Comparison of ENCODE assay signal across 8 mouse cellular contexts in the genomic region with DNA sequence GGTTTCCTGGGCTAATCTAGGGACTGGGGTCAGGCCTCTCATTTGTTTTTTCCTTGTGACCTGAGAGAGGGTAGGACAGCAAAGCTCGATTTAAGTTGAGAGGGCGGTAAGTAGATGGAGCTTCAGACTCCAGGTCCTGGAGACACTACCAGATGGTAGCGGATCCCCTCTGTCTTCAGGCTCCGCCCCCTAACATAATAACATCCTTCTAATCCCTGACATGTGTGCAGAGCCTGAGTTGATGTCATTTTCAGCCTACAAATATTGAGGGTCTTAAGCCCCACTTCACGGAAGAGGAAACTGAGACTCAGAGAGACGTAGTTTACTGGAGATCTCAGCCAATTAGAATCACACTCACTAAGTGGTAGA. TPM values are rescaled to one million over a fixed set of nuclear protein-coding genes. Genes with fewer than 3 reads are reported as not detected.
DNase-seq lines count a peak whose midpoint lies in the region; ATAC-seq and TF ChIP-seq lines count a peak whose summit lies in the region.

No protein-coding gene starts in this region.

- no peak for TF ChIP-seq CTCF in heart, postnatal 0 days (IDR thresholded peaks at IDR 0.05; ENCODE audit: low read depth)
- no peak for TF ChIP-seq CTCF in bone marrow, adult 2 months (IDR thresholded peaks at IDR 0.05; ENCODE audit: control insufficient read depth, insufficient read depth, low read length)

- peaks cover 23% of the 10 kb centered on the region for H3K36me3 ChIP-seq in heart, postnatal 0 days (replicated peaks; ENCODE audit: control insufficient read depth, insufficient read depth, low read length)
- H3K36me3 ChIP-seq in hindbrain, embryonic 12.5 days: peaks cover 22% of the 10 kb centered on the region
- H3K36me3 ChIP-seq in midbrain, embryonic 12.5 days: peaks cover 21% of the 10 kb centered on the region

- peak overlapping the region; percentile 99 for H3K27ac ChIP-seq in heart, postnatal 0 days (ENCODE audit: low read depth)
- peak overlapping the region; percentile 99 for H3K27ac ChIP-seq in bone marrow, adult 2 months (ENCODE audit: control insufficient read depth, insufficient read depth, low read depth, low read length, poor library complexity)
- peak overlapping the region; percentile 99 for H3K27ac ChIP-seq in hindbrain, embryonic 12.5 days
- H3K27ac ChIP-seq in midbrain, embryonic 12.5 days (replicated peaks): peak overlapping the region; percentile 97

- peak overlapping the region; percentile 93 for H3K4me2 ChIP-seq in heart, postnatal 0 days (ENCODE audit: low read depth, low read length)
- peak overlapping the region; percentile 81 for H3K4me2 ChIP-seq in hindbrain, embryonic 12.5 days (replicated peaks)
- peak overlapping the region; percentile 58 for H3K4me2 ChIP-seq in midbrain, embryonic 12.5 days (replicated peaks)

- no peak for TF ChIP-seq POLR2A in bone marrow, adult 2 months (IDR thresholded peaks at IDR 0.05; ENCODE audit: borderline replicate concordance, control insufficient read depth, low read depth, low read length)

- DNase-seq in heart, postnatal 0 days (ENCODE audit: low spot score): no peak
- DNase-seq in heart, adult 8-10 months (ENCODE audit: low spot score): no peak
- no peak for DNase-seq in left cerebral cortex, adult 9 months (ENCODE audit: low spot score in 2 of 2)
- no peak for DNase-seq in ovary, postnatal 36 days (ENCODE audit: low spot score)
- DNase-seq in cerebellum, adult 9-10 months: no peak

- no peaks in the 10 kb centered on the region for H3K27me3 ChIP-seq in heart, postnatal 0 days (ENCODE audit: control insufficient read depth, insufficient read depth, low read length)
- H3K27me3 ChIP-seq in hindbrain, embryonic 12.5 days: peaks cover 12% of the 10 kb centered on the region
- H3K27me3 ChIP-seq in midbrain, embryonic 12.5 days: peaks cover 20% of the 10 kb centered on the region

- peak overlapping the region; percentile 76 for H3K9ac ChIP-seq in heart, postnatal 0 days (replicated peaks; ENCODE audit: low read depth, low read length)
- peak overlapping the region; percentile 94 for H3K9ac ChIP-seq in hindbrain, embryonic 12.5 days
- H3K9ac ChIP-seq in midbrain, embryonic 12.5 days (replicated peaks): peak overlapping the region; percentile 86

- TF ChIP-seq EP300 in heart, postnatal 0 days (IDR thresholded peaks at IDR 0.05; ENCODE audit: low read depth): no peak

- WGBS in heart, postnatal 0 days: 10% methylated on average over 6 of the region's 6 CpGs
- 31% methylated on average over 6 of the region's 6 CpGs for WGBS in bone marrow, adult 2 months
- 25% methylated on average over 6 of the region's 6 CpGs for WGBS in hindbrain, embryonic 12.5 days
- WGBS in midbrain, embryonic 12.5 days: 16% methylated on average over 6 of the region's 6 CpGs

- peak overlapping the region; percentile 71 for H3K4me3 ChIP-seq in heart, postnatal 0 days (ENCODE audit: low read depth, low read length)
- peak overlapping the region; percentile 61 for H3K4me3 ChIP-seq in bone marrow, adult 2 months (replicated peaks; ENCODE audit: control insufficient read depth, low read depth, low read length)
- peak overlapping the region; percentile 76 for H3K4me3 ChIP-seq in hindbrain, embryonic 12.5 days
- peak overlapping the region; percentile 76 for H3K4me3 ChIP-seq in midbrain, embryonic 12.5 days

- ATAC-seq in heart, postnatal 0 days (ENCODE audit: insufficient read depth, low read depth): peak; percentile 5; the same call in 1 of the 2 replicates
- peak; percentile 26 for ATAC-seq in hindbrain, embryonic 12.5 days (ENCODE audit: low FRiP score)
- ATAC-seq in midbrain, embryonic 12.5 days (ENCODE audit: low FRiP score, low read depth): peak; percentile 24

- H3K9me3 ChIP-seq in heart, postnatal 0 days (replicated peaks; ENCODE audit: control insufficient read depth, low read length): no peaks in the 10 kb centered on the region
- H3K9me3 ChIP-seq in hindbrain, embryonic 12.5 days (replicated peaks): no peaks in the 10 kb centered on the region
- no peaks in the 10 kb centered on the region for H3K9me3 ChIP-seq in midbrain, embryonic 12.5 days

- H3K4me1 ChIP-seq in heart, postnatal 0 days (ENCODE audit: control insufficient read depth, insufficient read depth): peaks cover 33% of the 10 kb centered on the region
- no peaks in the 10 kb centered on the region; the same call in 1 of the 2 replicates for H3K4me1 ChIP-seq in bone marrow, adult 2 months (ENCODE audit: control insufficient read depth, insufficient read depth, low read length)
- H3K4me1 ChIP-seq in hindbrain, embryonic 12.5 days: peaks cover 43% of the 10 kb centered on the region
- H3K4me1 ChIP-seq in midbrain, embryonic 12.5 days: peaks cover 45% of the 10 kb centered on the region

RNA-seq across cellular contexts. Expression of gene Trp53inp2, which starts 1.5 kb away (rescaled TPM):
- 348 and 401 TPM in 2 replicates for total RNA-seq in heart, postnatal 0 days (2014; rRNA removed; ENCODE audit: low replicate concordance)
- polyA plus RNA-seq in heart, postnatal 0 days (2015; fragmentation: Nextera tagmentation; extraction: Ambion mirVana): 197 and 202 TPM in 2 replicates
- total RNA-seq in heart, adult 8-10 months (2022): 100 to 1,000 TPM; 452 to 522 (median 499) TPM
- polyA plus RNA-seq in bone marrow, adult 2 months (2011; ENCODE audit: insufficient read depth, insufficient read length, low replicate concordance, missing spikeins): 15.1 and 17.4 TPM in 2 replicates
- 120 and 139 TPM in 2 replicates for polyA plus RNA-seq in hindbrain, embryonic 12.5 days (2016; fragmentation: Nextera tagmentation; extraction: Ambion mirVana)
- 103 and 119 TPM in 2 replicates for polyA plus RNA-seq in midbrain, embryonic 12.5 days (2016; fragmentation: Nextera tagmentation; extraction: Ambion mirVana)

RNA-seq across cellular contexts. Expression of gene Pigu, which starts 25.1 kb away (rescaled TPM):
- total RNA-seq in heart, postnatal 0 days (2014; rRNA removed; ENCODE audit: low replicate concordance): 43.7 and 49.0 TPM in 2 replicates
- polyA plus RNA-seq in heart, postnatal 0 days (2015; fragmentation: Nextera tagmentation; extraction: Ambion mirVana): 42.9 and 43.3 TPM in 2 replicates
- 10 to 100 TPM; 25.0 to 28.0 (median 26.5) TPM for total RNA-seq in heart, adult 8-10 months (2022)
- 13.5 and 14.6 TPM in 2 replicates for polyA plus RNA-seq in bone marrow, adult 2 months (2011; ENCODE audit: insufficient read depth, insufficient read length, low replicate concordance, missing spikeins)
- 44.7 and 48.3 TPM in 2 replicates for polyA plus RNA-seq in hindbrain, embryonic 12.5 days (2016; fragmentation: Nextera tagmentation; extraction: Ambion mirVana)
- polyA plus RNA-seq in midbrain, embryonic 12.5 days (2016; fragmentation: Nextera tagmentation; extraction: Ambion mirVana): 44.7 and 46.9 TPM in 2 replicates
